Mouse (Mus musculus): Measurements from ENCODE around the gene Plekhg3. TPM values are rescaled to one million over a fixed set of nuclear protein-coding genes. Genes with fewer than 3 reads are reported as not detected.
A peak's percentile ranks its signal among the peaks of the same experiment; 100 is the strongest.

Gene Plekhg3
- 10 to 100 TPM; 21.1 to 22.0 TPM for total RNA-seq (2021)
- long read RNA-seq, experiment 1, partial matches to known transcripts: 5 of 5 reads
- long read RNA-seq, experiment 1, other reads (novel, unspliced or antisense): 0 of 5 reads
- long read RNA-seq, experiment 2, full-length matches to known transcripts: 2 of 9 reads
- long read RNA-seq, experiment 2, partial matches to known transcripts: 6 of 9 reads
- long read RNA-seq, experiment 2, other reads (novel, unspliced or antisense): 1 of 9 reads

GRCm38 (mm10) chr12:76530580-76531139 is at the start of gene Plekhg3:
Gene Plekhg3 (plus strand): TSS chr12:76530891.
- DNase-seq: no peak

- DNase-seq: no peak
Observed at GRCm38 (mm10) chr12:76482446-76482845, 48.2 kb upstream of the Plekhg3 start.

- no peak for DNase-seq
Observed at GRCm38 (mm10) chr12:76482948-76483347, 47.7 kb upstream of the Plekhg3 start.

GRCm38 (mm10) chr12:76484881-76485280 is 45.8 kb upstream of the Plekhg3 start:
- no peak for DNase-seq

- no peak for DNase-seq
Observed at GRCm38 (mm10) chr12:76485381-76485780, 45.3 kb upstream of the Plekhg3 start.

- no peak for DNase-seq
Observed at GRCm38 (mm10) chr12:76486943-76487342, 43.7 kb upstream of the Plekhg3 start.

- no peak for DNase-seq
Observed at GRCm38 (mm10) chr12:76490798-76491197, 39.9 kb upstream of the Plekhg3 start.

- peak; percentile 16 for DNase-seq
Observed at GRCm38 (mm10) chr12:76493462-76493861, 37.2 kb upstream of the Plekhg3 start.

GRCm38 (mm10) chr12:76495381-76495780 is 35.3 kb upstream of the Plekhg3 start:
- no peak for DNase-seq

GRCm38 (mm10) chr12:76496324-76496723 is 34.4 kb upstream of the Plekhg3 start:
- DNase-seq: peak; percentile 75

- DNase-seq: no peak
Observed at GRCm38 (mm10) chr12:76499276-76499675, 31.4 kb upstream of the Plekhg3 start.

GRCm38 (mm10) chr12:76500055-76500454 is 30.6 kb upstream of the Plekhg3 start:
- DNase-seq: no peak

GRCm38 (mm10) chr12:76500896-76501295 is 29.8 kb upstream of the Plekhg3 start:
- DNase-seq: no peak

- no peak for DNase-seq
Observed at GRCm38 (mm10) chr12:76502981-76503380, 27.7 kb upstream of the Plekhg3 start.

GRCm38 (mm10) chr12:76506522-76506921 is 24.2 kb upstream of the Plekhg3 start:
- peak; percentile 59 for DNase-seq

GRCm38 (mm10) chr12:76507791-76508190 is 22.9 kb upstream of the Plekhg3 start:
- DNase-seq: no peak

- DNase-seq: no peak
Observed at GRCm38 (mm10) chr12:76508909-76509440, 21.7 kb upstream of the Plekhg3 start.

GRCm38 (mm10) chr12:76512731-76513130 is 18.0 kb upstream of the Plekhg3 start:
- DNase-seq: peak; percentile 78

GRCm38 (mm10) chr12:76514842-76515241 is 15.8 kb upstream of the Plekhg3 start:
- DNase-seq: no peak

GRCm38 (mm10) chr12:76518000-76518399 is 12.7 kb upstream of the Plekhg3 start:
- DNase-seq: no peak

GRCm38 (mm10) chr12:76518909-76519842 is 11.5 kb upstream of the Plekhg3 start:
- peak; percentile 70 for DNase-seq

- no peak for DNase-seq
Observed at GRCm38 (mm10) chr12:76523654-76524053, 7.0 kb upstream of the Plekhg3 start.

GRCm38 (mm10) chr12:76524915-76525314 is 5.8 kb upstream of the Plekhg3 start:
- no peak for DNase-seq
